Mouse (Mus musculus): ENCODE data around the gene Ints12. TPM values are rescaled to one million over a fixed set of nuclear protein-coding genes. Genes with fewer than 3 reads are reported as not detected.

Ints12 gene
- 22.7 and 26.0 TPM in 2 replicates for polyA plus RNA-seq (2016; fragmentation: Nextera tagmentation; extraction: Ambion mirVana)

DNA sequence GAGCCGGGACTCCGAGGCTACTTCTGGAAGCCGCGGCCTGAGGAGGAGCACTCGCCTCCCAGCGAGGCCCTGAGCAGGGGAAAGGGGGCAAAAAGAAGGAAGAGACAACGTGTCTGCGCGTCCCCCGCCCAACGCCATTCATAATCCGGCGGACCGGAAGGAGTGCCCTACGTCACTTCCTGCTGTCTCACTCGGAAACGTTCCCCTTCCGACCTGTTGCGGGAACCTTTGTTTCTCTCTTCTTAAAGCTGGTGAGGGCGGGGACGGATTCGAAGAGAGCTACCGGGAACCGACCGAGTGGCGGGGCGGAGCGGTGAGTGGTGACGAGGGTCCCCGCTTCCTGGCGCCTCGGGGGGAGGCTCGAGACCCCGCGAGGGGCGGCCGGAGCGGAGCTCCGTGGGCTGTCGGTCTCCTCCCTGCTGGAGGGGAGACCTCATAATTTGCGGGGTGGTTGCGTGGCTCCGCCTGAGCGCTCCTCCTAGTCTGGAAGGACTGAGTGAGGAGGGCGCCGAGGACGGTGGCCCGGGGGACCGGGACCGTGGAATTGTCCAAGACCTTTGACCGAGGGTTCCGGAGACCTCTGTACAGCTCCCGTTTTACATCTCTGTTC lies at the start of gene Ints12, which contains the start of gene Gstcd:
Gene Ints12, plus strand, starts transcription at position 177 of the 610 bp plus-strand sequence.
Gene Gstcd, minus strand, starts transcription at position 370 of the 610 bp plus-strand sequence.
- peaks cover 38% of the 10 kb centered on the region for H3K4me1 ChIP-seq
- peak; percentile 94 for DNase-seq (ENCODE audit: low spot score)
- peak within 1 kb of the TSS; percentile 90 for H3K4me3 ChIP-seq
- no peaks in the 10 kb centered on the region for H3K9me3 ChIP-seq (replicated peaks)
- H3K27ac ChIP-seq (replicated peaks): peak within 1 kb of the TSS; percentile 99
- WGBS: under 1% methylated on average over 53 of the region's 53 CpGs
- H3K27me3 ChIP-seq (ENCODE audit: low read depth, poor library complexity, severe bottlenecking): no peaks in the 10 kb centered on the region
- H3K36me3 ChIP-seq: peaks cover 5% of the 10 kb centered on the region

DNA sequence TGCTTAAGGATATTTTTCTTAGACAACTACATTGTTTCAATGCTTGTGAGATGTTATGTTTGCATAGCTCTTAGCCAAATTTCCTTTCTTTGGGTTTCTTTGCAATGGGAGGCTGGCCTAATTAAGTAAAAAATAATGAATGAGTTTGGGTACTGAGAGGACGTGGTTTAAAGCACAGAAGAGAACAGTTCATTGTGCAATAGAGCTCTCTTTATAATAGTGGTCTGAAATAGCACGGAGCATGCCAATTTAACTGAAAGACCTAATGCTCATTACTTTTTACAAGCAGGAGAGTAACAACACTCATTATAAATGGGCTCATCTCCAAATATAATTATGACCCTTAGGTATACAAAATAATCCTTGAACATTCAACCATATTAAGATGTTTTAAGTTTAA lies 39.6 kb upstream of the Ints12 start:
- H3K4me3 ChIP-seq: no peak overlapping the region
- peaks cover 41% of the 10 kb centered on the region for H3K36me3 ChIP-seq
- H3K9me3 ChIP-seq (replicated peaks): no peaks in the 10 kb centered on the region
- no peaks in the 10 kb centered on the region for H3K4me1 ChIP-seq
- H3K27ac ChIP-seq (replicated peaks): no peak overlapping the region
- 89% methylated on average over 2 of the region's 2 CpGs for WGBS
- H3K27me3 ChIP-seq (ENCODE audit: low read depth, poor library complexity, severe bottlenecking): no peaks in the 10 kb centered on the region
- no peak for DNase-seq (ENCODE audit: low spot score)

DNA sequence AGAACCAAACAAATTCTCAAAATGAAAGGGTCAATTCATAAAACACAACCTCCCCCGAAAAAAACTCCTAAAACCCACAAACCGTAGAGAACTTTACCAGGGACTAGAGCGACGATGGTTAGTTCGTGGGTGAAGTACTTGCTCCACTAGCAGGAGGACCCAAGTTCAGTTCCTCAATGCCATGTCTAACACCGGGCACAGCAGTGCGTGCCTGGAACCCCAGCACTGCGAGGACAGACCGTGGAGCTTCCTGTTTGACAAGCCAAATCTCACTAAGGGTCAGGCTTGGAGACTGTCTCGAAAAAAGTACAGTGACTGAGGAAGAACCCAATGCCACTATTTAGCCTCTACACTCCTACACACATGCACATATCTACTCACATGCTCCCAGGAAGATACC lies 16.1 kb upstream of the Ints12 start:
- Histone ChIP-seq H3K4me3 (no peak overlapping the region), H3K27me3 (ENCODE audit: low read depth, poor library complexity, severe bottlenecking) (no peaks in the 10 kb centered on the region), H3K27ac (replicated peaks) (no peak overlapping the region), H3K4me1 (no peaks in the 10 kb centered on the region), H3K36me3 (peaks cover 67% of the 10 kb centered on the region), H3K9me3 (replicated peaks) (no peaks in the 10 kb centered on the region)
- WGBS: 94% methylated on average over 10 of the region's 10 CpGs
- DNase-seq (ENCODE audit: low spot score): no peak

DNA sequence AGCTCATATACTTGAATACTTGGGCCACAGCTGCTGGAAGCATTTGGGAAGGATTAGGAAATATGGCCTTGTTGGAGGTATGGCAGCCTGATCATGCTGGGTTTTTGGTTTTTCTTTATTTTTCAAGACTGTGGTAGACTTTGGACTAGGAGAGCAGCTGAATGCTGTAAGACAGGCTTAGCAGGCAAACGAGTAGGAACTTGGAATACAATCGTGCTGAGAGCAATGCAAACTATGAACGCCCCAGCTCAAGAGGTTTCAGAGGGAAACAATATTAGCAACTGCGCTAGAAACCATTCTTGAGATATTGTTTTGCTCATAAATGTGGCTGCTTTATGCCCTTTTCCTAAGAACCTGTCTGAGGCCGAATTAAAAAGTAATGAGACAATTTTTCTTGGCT lies 8.9 kb upstream of the Ints12 start:
- Histone ChIP-seq H3K27ac (replicated peaks) (no peak overlapping the region), H3K4me3 (no peak overlapping the region), H3K4me1 (no peaks in the 10 kb centered on the region), H3K27me3 (ENCODE audit: low read depth, poor library complexity, severe bottlenecking) (no peaks in the 10 kb centered on the region), H3K9me3 (replicated peaks) (no peaks in the 10 kb centered on the region), H3K36me3 (peaks cover 66% of the 10 kb centered on the region)
- DNase-seq (ENCODE audit: low spot score): no peak
- 95% methylated on average over 5 of the region's 5 CpGs for WGBS

DNA sequence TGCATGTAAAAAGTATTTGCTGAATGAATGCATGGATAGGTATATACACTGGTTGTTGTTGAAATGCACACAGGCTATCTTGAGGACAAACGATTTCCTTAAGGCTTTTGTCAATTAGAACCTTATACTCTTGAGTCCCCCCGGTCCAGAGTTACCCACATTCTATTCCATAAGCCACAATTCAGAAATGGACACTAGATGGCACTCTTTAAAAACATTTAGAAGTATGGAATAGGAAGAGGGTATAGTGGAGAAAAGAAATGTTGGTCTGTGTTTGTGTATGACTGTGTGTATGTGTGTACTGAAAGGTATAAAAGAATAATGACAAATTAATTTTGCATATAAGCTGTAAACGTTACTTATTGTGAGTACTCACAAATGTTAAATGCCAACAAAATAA lies 5.8 kb upstream of the Ints12 start:
- H3K36me3 ChIP-seq: peaks cover 38% of the 10 kb centered on the region
- 79% methylated on average over 3 of the region's 3 CpGs for WGBS
- no peak for DNase-seq (ENCODE audit: low spot score)

DNA sequence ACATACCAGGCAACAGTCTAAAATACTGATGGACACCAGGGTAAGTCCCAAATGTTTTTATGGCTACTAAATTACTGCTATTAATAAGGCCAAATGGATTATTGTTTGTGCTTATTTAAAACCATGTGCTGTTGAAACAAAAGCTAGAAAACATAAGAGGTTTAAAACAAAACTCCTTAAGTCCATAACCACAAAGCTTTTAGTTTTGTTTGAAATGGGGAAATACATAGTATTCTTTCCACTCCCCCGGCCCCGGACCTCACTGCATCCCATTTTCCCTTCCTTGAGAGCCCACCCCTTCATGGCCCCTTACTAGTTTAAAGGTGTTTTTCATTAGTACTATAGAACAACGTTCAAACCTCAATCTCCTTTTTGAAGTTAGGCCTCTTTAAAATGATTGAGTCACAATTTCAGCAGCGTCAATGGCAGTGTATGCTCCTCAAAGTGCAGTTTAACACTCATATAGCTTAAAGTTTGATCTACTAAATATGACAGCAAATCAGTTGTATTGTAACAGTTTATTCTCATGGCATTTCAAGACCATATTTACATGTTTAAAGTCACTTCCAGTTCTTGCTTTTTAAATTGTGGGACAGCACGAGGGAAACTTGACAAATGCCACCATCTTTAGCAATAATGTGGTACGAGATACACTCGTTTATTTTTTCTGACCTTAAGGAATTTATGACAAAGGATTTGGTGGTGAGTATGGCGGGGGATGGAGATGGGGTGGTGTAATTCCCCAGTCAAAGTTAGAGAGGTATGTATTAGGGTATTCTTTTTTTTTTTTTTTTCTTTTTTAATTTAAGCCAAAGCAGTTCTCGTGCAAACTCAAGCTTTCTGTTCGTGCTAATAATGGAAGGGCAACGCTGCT lies 1.2 kb upstream of the Ints12 start:
- Histone ChIP-seq H3K4me1 (peaks cover 38% of the 10 kb centered on the region), H3K27ac (replicated peaks) (peak overlapping the region; percentile 99), H3K27me3 (ENCODE audit: low read depth, poor library complexity, severe bottlenecking) (no peaks in the 10 kb centered on the region), H3K9me3 (replicated peaks) (no peaks in the 10 kb centered on the region), H3K36me3 (no peaks in the 10 kb centered on the region), H3K4me3 (peak overlapping the region; percentile 90)
- no peak for DNase-seq (ENCODE audit: low spot score)
- WGBS: 15% methylated on average over 11 of the region's 11 CpGs

More for the DNA sequence above, 5.8 kb upstream of the Ints12 start:
- Histone ChIP-seq H3K27ac (replicated peaks) (no peak overlapping the region), H3K4me3 (no peak overlapping the region), H3K4me1 (peaks cover 21% of the 10 kb centered on the region), H3K9me3 (replicated peaks) (no peaks in the 10 kb centered on the region), H3K27me3 (ENCODE audit: low read depth, poor library complexity, severe bottlenecking) (no peaks in the 10 kb centered on the region)

DNA sequence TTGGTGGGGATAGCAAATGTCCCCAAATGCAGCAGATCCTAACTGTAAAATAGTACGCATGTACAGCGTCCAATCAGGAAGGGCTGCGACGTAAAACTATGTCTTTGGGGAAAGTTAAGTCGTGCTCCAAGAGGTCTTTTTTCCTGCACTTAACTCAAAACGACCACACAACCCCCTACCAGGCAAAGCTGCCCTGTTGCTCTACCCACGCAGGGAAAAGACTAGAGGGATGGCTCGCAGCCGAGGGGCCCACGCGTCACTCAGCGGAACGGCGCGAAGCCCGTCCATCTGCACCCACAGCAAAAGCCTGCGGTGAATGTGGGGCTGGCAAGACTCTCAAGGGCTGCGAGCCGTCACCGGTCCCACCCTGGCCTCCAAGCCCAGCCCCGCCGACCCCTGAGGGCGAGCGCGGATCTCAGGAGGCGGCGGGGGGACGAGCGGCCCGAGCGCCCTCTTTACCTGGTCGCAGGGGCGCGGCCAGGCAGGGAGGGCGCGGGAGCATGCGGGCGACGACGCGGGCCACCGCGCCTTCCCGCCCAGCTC lies 448 bp upstream of the Ints12 start:
- Histone ChIP-seq H3K4me3 (peak overlapping the region; percentile 90), H3K27ac (replicated peaks) (peak overlapping the region; percentile 99), H3K4me1 (peaks cover 38% of the 10 kb centered on the region), H3K9me3 (replicated peaks) (no peaks in the 10 kb centered on the region), H3K36me3 (0 out of 2 replicates have a peak, but pooled peaks cover 4% of the 10 kb centered on the region), H3K27me3 (ENCODE audit: low read depth, poor library complexity, severe bottlenecking) (no peaks in the 10 kb centered on the region)
- 1% methylated on average over 44 of the region's 44 CpGs for WGBS
- DNase-seq (ENCODE audit: low spot score): no peak

DNA sequence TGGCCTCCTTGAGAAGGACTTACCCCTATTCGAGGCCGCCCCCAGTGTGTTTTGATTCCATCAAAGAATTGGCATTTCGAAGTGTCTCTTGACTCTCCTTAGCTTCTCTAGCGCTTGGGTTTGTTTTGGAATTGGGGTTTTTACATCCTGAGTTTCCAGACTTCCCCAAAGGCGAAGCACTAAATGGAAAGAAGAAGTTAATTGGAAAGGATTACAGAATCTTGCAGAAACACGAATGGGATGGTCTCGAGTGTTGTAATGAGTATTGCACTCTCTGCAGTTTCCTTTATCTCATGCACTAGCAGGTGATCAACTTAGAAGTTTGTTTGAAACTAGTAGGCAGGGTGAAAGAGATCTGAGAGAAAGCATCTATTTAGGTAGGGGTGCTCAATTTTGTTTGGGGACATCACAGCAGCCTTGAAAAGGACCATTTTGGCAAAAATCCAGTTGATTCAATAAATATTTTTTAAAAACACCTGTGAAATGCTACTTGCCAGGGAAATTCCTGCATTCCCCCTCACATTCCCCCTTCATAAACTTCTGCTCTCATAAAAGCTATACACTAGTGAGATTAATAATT lies 724 bp downstream of the Ints12 start:
- Histone ChIP-seq H3K4me3 (peak overlapping the region; percentile 90), H3K27me3 (ENCODE audit: low read depth, poor library complexity, severe bottlenecking) (no peaks in the 10 kb centered on the region), H3K9me3 (replicated peaks) (no peaks in the 10 kb centered on the region), H3K4me1 (peaks cover 38% of the 10 kb centered on the region), H3K27ac (replicated peaks) (peak overlapping the region; percentile 99), H3K36me3 (peaks cover 11% of the 10 kb centered on the region)
- 3% methylated on average over 7 of the region's 7 CpGs for WGBS
- DNase-seq (ENCODE audit: low spot score): no peak

DNA sequence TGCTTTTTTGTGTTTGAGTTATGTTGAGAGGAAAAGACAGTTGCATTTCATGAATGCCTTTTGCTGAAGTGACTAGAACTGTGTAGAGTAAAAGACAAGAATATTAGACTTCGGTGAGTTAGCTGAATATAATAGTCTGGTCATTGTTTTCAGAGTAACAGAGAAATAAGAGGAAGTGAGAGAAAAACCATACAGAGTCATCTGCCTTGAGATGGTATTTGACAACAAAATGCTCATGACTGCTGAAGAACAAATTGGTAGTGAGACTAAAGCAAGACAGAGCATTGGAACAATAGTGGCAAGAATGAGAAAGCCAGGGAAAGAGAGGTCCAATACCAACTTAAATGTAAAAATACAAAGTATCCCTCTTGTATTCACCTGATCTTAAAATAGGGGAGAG lies 1.3 kb downstream of the Ints12 start:
- DNase-seq (ENCODE audit: low spot score): no peak
- H3K36me3 ChIP-seq: peaks cover 17% of the 10 kb centered on the region
- 93% methylated on average over 1 of the region's 1 CpGs for WGBS
- H3K4me3 ChIP-seq: peak overlapping the region; percentile 90
- H3K4me1 ChIP-seq: peaks cover 38% of the 10 kb centered on the region
- H3K9me3 ChIP-seq (replicated peaks): no peaks in the 10 kb centered on the region
- H3K27me3 ChIP-seq (ENCODE audit: low read depth, poor library complexity, severe bottlenecking): no peaks in the 10 kb centered on the region
- peak overlapping the region; percentile 99; the same call in 1 of the 2 replicates for H3K27ac ChIP-seq (replicated peaks)

DNA sequence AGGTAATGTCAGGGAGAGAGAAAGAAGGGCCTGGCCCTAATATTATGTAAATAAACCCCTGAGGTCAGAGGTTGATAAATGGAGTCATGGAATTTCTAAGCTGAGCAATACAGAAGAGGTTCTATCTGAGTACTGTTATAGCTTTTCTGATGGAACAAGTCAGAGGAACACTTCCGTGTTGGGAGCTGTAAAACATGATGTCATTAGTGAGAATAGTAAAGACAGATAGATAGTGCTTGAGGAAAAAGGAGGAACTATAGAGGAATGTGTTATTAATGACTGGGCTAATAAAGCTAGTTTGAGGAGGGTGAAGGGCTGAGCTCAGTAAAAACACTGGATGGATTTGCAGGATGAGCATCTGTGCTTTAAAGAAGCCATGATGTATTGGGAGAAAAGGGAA lies 2.7 kb downstream of the Ints12 start:
- DNase-seq (ENCODE audit: low spot score): no peak
- Histone ChIP-seq H3K9me3 (replicated peaks) (no peaks in the 10 kb centered on the region), H3K4me1 (peaks cover 31% of the 10 kb centered on the region), H3K4me3 (no peak overlapping the region), H3K36me3 (peaks cover 30% of the 10 kb centered on the region), H3K27ac (replicated peaks) (no peak overlapping the region), H3K27me3 (ENCODE audit: low read depth, poor library complexity, severe bottlenecking) (no peaks in the 10 kb centered on the region)
- 91% methylated on average over 1 of the region's 1 CpGs for WGBS

DNA sequence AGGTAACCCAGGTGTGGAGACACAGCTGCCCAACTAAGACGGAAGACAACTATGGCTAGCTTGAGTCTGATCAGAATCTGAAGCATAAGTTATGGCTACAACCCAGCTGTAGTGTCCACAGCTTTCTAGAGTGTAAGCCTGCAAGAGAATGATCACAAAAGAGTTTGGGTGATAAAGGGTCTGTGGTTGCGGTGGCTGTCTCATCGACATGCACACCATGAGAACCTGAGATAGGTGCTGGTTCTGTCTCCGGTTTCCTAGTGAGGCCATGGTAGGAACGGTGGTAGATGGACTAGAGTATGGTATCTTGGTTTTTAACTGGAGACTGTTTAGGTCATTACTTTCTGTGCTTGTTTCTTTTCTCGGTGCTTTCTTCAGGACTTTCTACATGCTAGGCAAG lies 6.3 kb downstream of the Ints12 start:
- Histone ChIP-seq H3K36me3 (peaks cover 63% of the 10 kb centered on the region), H3K9me3 (replicated peaks) (no peaks in the 10 kb centered on the region), H3K4me3 (no peak overlapping the region), H3K4me1 (peaks cover 11% of the 10 kb centered on the region), H3K27ac (replicated peaks) (no peak overlapping the region), H3K27me3 (ENCODE audit: low read depth, poor library complexity, severe bottlenecking) (no peaks in the 10 kb centered on the region)
- no peak for DNase-seq (ENCODE audit: low spot score)
- WGBS: 97% methylated on average over 6 of the region's 6 CpGs

DNA sequence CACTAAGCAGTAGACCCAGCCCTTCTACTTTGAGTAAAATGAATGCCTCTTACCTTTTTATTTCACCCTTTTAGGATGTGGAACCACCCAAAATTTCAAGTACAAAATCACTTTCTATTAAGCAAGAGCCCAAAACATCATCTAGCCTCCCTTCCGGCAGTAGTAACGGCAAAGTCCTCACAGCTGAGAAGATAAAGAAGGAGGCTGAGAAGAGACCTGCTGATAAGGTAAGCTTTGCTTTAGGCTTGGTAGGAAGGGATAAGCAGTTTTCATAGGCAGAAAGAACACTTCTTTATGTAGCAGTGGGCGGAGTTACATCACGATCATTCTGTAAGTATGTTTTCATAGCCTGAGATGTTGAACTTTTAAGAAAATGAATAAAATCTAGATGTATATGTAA lies 6.7 kb downstream of the Ints12 start:
- Histone ChIP-seq H3K9me3 (replicated peaks) (no peaks in the 10 kb centered on the region), H3K4me1 (peaks cover 7% of the 10 kb centered on the region; the same call in 1 of the 2 replicates), H3K27me3 (ENCODE audit: low read depth, poor library complexity, severe bottlenecking) (no peaks in the 10 kb centered on the region), H3K36me3 (peaks cover 65% of the 10 kb centered on the region), H3K27ac (replicated peaks) (no peak overlapping the region), H3K4me3 (no peak overlapping the region)
- DNase-seq (ENCODE audit: low spot score): no peak
- 95% methylated on average over 4 of the region's 4 CpGs for WGBS

Measured in midbrain, embryonic 10.5 days (tissue).